Mouse (Mus musculus) monocyte, adult 5-6 weeks (primary cell): ENCODE data around the gene Epb41l5. TPM values are rescaled to one million over a fixed set of nuclear protein-coding genes. Genes with fewer than 3 reads are reported as not detected.

Source experiments
- ATAC-seq: fragments of 153-309, 156-312 bp; replicated peaks from 2 replicates; pipeline ENCODE4 v1.8.0; 2017; ENCODE audit warnings: mild to moderate bottlenecking; ENCODE audit not compliant: low TSS enrichment, insufficient number of reproducible peaks, severe bottlenecking, poor library complexity, low FRiP score
- total RNA-seq: library from RNA; stranded (forward); fragments of 200-1000, 200-491, 200-594 nt; gene quantifications from 3 replicates; pipeline ENCODE4 v1.2.3, GENCODE M21; 2017

The Epb41l5 gene
- total RNA-seq, 1 experiment from 2014 or later = 0.76 TPM

GRCm38 (mm10) chr1:119510409-119510808 is 138.4 kb downstream of the Epb41l5 start:
- no peak for ATAC-seq

- no peak for ATAC-seq
Measured at GRCm38 (mm10) chr1:119509474-119509873, 139.3 kb downstream of the Epb41l5 start.

DNA sequence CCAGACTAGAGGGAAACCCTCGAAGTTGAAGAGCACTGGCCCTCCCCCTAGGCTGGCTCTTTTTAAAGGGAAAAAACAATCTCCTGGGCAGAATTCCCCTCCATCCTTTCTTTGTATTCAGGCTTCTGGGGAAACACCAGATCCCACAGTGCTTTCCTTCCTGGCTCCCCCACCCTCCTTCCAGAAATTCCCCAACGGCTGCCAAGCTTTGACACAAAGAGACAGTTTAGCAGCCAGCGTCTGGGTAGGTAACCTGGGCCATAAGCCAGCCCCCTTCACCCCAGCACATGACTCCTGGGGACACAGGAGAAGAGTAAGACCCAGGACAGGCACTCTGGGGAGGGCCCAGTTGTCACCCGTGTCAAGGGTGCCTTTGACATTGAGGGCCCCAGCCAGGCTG is 140.3 kb downstream of the Epb41l5 start:
- no peak for ATAC-seq

GRCm38 (mm10) chr1:119505951-119506350 is 142.8 kb downstream of the Epb41l5 start:
- ATAC-seq = no peak

DNA sequence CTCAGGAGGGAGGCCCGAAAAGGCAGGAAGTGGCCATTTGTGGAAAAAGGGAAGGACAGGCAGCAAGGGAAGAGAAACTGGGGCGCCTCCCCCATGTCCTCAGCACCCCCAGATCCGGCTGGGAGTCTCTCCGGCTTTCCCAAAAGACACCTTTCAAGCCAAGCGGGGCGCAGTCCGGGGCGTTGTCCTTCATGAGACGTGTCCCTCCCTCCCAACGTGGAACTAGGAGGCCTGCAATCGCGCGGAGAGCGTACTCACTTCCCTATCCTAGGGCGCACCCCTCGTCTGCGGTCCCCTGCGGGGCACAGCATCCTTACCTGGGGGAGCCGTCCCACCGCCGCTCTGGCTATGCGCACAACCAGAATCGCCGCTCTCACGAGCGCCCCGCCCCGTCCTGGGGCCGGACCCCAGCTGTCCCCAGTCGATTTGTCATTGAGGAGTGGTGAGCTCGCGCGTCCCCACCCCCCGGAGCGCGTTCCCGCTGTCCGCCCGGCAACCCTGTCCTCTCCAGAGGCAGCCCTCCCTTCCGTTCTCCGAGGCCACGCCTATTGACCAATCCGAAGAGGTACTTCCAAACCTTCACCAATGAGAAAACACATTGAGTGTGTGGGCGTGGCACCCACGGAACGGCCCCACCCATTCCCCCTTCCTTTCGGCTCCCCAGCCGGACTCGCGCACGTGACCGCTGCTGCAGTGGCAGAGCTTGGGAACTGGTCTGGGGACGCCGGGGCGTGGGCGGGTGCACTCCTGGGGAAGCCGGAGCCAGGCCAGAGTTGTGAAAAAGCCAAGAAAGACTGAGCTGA is 144.3 kb downstream of the Epb41l5 start, which contains the start of gene Ralb:
Gene Ralb (minus strand): TSS at position 535 of the 803 bp plus-strand sequence.
- peak; percentile 96 for ATAC-seq

- ATAC-seq = no peak
Measured at GRCm38 (mm10) chr1:119503808-119504207, 145.0 kb downstream of the Epb41l5 start.

GRCm38 (mm10) chr1:119503181-119503580 is 145.6 kb downstream of the Epb41l5 start:
- no peak for ATAC-seq

GRCm38 (mm10) chr1:119502729-119503128 is 146.1 kb downstream of the Epb41l5 start:
- no peak for ATAC-seq

DNA sequence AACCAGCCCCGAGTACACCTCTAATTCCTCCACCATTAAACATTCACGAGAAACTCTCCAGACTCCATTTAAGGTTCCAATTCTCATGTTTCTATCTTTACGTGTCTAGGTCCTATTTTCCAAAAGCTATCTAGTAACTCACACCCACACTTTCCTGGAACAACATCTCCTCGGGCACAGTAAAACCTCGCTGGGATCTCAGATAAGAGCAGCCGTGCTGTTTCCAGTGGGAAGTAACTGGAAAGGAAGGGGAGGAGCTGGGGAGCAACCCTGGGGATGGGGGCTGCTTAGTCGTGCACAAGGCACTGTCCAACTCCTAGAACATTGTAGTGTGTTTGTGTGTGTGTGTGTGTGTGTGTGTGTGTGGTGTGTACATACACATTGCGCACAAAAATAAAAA is 146.9 kb downstream of the Epb41l5 start:
- ATAC-seq = no peak

DNA sequence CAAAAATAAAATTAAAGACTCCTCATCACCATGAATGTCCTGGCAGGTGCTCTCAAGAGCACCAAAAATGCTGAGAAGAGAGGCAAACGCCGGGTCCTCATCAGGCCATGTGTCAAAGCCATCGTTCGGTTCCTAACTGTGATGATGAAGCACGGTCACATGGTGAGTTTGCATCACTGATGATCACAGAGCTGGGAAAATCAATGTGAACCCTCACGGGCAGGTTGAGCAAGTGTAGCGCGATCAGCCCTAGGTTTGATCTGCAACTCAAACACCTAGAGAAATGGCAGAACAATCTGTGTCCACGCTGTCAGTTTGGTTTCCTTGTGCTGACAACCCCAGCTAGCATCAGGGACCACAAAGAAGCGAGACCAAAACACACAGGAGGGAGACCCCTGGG is 149.3 kb downstream of the Epb41l5 start:
- ATAC-seq = no peak

- ATAC-seq = no peak
Measured at GRCm38 (mm10) chr1:119498536-119499231, 150.1 kb downstream of the Epb41l5 start.

DNA sequence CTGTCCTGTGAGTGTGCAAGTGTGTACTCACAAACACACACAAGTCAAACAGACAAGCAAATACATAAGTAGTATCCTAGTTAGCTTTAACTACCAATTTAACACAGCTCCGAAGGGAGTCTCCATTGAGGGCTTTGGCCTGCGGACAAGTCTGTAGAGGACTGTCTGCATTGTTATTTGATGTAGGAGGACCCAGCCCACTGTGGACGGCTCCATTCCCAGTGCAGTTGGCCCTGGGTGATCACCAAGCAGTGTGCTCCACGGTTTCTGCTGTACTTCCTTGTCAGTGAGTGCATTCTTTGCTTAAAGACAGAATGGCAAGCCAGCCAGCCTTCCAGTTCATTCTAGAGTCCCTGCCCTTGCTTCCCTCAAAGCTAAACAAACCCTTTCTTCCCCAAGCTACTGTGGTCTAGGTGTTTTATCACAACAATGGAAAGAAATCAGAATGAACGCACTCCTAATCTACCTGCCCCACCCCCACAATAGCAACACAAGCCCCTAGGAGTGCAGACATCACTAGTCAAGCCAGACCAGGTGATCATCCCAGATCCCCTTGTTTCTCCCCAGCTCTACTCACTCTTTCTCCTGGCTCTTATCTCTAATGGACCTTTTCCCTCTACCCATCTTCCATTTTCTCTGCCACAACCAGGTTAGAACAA is 151.3 kb downstream of the Epb41l5 start:
- no peak for ATAC-seq

GRCm38 (mm10) chr1:119495396-119495775 is 153.4 kb downstream of the Epb41l5 start:
- no peak for ATAC-seq

Other genes with a start within 250 kb of the Epb41l5 start
- gene Inhbb, start 226.8 kb downstream of the Epb41l5 start, total RNA-seq = not detected in 3 replicates
- gene Ralb, start 144.2 kb downstream of the Epb41l5 start, total RNA-seq = 31.2 to 45.9 TPM (median 45.4 TPM) in 3 replicates
- gene Tmem185b, start 122.8 kb downstream of the Epb41l5 start, total RNA-seq = 12.0 to 22.8 TPM (median 15.4 TPM) in 3 replicates
- gene Ptpn4, start 188.6 kb upstream of the Epb41l5 start, total RNA-seq = 20.2 to 103 TPM (median 20.9 TPM) in 3 replicates